Mouse (Mus musculus): Measurements from ENCODE around the gene Tespa1. TPM values are rescaled to one million over a fixed set of nuclear protein-coding genes. Genes with fewer than 3 reads are reported as not detected.
A peak's percentile ranks its signal among the peaks of the same experiment; 100 is the strongest.

The Tespa1 gene
- polyA plus RNA-seq (2012): 1.8 TPM in 2 replicates

DNA sequence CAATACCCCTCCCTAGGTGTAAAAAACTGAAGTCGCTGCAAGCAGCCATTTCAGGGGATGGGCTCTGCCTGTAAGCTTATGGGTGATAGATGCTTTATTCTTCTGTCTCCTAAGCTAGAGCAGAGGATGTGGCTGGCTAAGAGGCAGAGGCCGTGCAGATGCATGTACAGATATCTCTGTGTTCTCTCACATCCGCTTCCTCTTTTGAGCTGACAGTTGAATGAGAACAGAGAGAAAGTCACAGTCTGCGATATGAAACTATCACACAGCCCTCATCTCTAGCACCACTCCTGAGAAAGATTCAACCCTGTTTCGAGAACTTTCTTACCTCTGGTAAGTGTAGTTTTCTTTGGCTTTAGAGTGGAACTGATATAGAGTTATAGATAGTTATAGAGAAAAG lies at the start of gene Tespa1:
Tespa1 (plus strand) TSS at position 234 of the 400 bp plus-strand sequence.
- TF ChIP-seq GATA1 (IDR thresholded peaks at IDR 0.05; ENCODE audit: low read length): peak; percentile 55

DNA sequence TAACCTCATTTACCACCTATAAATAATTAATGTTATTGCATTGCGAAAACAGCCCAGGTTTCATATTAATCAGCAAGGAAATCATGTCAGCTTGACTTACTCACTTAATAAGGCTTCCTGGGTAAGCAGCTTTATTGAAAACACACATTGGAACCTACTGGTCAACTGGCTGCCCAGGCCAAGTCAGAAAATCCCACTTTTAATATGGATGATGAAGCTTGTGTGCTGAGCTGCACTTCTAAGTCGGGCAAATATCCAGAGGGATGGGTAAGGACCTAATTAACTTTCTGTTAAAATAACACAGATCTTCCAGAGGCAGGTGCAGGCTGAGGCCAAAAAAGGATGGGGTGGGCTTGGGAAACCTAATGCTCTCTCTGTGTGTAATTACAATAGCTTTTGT lies 46.9 kb upstream of the Tespa1 start:
- no peak for TF ChIP-seq GATA1 (IDR thresholded peaks at IDR 0.05; ENCODE audit: low read length)

DNA sequence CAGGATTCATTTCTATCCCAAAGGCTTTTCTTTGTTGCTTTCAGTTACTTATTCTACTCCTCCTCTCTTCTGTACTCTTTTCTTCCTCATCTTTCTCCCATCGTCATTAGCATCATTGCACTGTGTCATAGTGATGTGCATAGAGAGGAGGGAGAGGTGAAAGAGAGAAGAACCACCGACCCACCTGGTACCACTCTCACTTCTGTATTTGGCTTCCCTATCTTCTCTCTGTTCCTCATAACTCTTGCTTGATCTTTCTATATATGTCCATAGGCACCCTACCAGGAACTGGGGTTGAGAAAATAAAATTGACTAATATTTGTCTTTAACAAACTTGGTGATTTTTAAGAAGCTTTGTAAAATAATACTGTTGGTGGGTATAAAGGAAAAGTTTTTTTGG lies 46.2 kb upstream of the Tespa1 start:
- no peak for TF ChIP-seq GATA1 (IDR thresholded peaks at IDR 0.05; ENCODE audit: low read length)

DNA sequence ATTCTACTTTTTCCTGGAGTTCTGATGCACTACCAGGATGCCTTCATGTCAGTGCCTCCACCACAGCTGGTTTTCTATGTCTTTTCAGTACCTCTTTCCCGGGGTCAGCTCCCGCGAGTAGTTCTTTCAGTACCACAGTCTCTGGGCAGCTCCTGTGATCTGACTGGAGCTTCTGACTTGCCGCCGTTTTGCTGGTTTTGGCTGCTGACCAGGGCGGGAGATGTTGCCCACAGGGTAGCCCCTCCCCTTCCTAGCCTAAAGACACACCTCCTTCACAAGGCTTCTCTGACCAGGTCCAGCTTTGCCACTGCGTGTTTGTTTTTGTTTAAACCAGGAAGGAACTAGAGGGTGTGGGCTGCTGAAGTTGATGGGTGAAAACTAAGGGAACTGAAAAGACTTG lies 42.6 kb upstream of the Tespa1 start, which contains the start of gene Neurod4:
Neurod4 (minus strand) TSS at position 175 of the 400 bp plus-strand sequence.
- no peak for TF ChIP-seq GATA1 (IDR thresholded peaks at IDR 0.05; ENCODE audit: low read length)

DNA sequence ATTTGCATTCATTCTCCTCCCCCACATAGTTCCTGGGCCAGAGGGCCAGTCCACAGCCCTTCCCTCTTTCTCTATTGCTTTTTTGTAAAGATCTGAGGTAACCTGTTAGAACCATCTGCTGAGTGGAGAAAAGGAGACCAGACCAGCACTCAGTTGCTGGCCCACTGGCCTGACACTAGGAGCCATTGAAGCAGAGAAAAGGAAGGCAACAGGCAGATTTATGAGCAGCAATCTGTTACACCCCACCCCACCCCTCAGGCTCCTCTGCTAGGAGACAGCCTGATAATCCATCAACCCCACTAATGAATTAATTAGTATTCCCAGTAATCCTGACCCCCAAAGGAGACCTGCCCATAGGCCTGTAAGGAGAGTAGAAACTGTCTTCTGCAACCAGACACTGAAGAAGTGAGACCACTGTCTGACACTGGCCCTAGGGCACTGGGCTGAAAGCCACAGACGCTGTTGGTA lies 40.7 kb upstream of the Tespa1 start:
- no peak for TF ChIP-seq GATA1 (IDR thresholded peaks at IDR 0.05; ENCODE audit: low read length)

DNA sequence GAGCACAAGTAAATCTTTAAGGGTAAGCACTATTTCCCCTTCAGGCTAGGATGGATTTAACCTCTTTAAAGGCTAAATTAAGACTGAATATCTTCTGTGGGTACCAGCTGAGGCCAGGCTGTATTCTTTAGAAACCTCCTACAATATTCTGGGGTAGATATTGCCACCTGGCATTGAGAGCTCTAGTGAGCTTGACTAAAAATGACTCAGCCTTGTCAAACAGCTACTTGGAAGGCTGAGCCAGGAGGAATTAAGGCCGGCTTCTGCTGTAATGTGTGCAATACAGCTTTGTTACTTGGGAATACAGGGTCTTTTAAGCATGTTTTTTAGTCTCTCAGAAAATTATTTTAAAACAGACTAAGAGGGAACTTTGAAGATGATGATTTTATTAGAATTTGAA lies 35.5 kb upstream of the Tespa1 start:
- no peak for TF ChIP-seq GATA1 (IDR thresholded peaks at IDR 0.05; ENCODE audit: low read length)

DNA sequence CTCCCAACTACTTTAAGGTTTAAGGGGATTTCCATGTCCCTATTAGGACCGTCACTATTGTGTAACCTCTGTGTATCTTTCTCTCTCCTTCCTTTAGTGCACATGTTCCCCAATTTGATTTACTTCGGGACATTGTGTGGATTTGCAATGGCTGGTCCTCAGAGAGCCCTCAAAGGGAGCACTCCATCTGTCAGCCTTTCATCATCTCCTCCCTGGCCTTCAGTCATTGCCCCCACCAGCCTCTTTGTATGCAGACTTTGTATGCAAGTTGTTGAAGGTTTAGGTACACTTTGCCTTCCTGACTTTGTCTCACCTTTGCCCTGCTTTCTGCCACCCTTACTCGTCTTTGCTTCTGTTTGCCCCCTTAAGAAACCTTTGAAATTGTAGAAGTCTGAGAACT lies 34.7 kb upstream of the Tespa1 start:
- no peak for TF ChIP-seq GATA1 (IDR thresholded peaks at IDR 0.05; ENCODE audit: low read length)

DNA sequence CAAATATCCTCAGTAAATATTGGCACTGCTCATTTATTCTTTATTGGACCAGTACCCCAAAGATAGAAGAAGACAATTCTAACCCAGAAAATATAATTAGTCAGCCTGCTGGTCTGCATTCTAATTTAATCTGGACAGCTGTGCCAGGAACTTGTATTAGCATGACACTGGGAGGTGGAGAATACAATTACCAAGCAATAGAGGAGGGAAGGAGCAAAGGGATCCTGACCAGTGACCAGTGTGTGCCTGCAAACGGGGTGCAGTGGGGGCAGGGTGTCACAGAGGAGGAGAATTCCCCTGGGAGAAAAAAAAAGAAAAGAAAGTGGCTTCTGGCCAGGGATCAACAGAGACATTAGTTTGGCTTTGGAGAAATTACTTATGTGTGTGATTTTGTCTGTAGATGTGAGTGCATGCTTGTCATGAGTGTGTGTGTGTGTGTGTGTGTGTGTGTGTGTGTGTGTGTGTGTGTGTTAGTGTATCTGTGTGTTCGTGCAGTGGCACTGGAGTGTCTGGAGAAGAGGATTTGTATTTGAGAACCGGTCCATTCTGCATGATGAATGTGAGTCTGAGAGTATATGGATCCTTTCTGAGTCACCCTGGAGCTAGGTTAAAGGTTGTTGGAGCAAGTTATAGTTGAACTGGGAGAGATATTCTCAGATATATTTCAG lies 28.8 kb upstream of the Tespa1 start:
- TF ChIP-seq GATA1 (IDR thresholded peaks at IDR 0.05; ENCODE audit: low read length): no peak

DNA sequence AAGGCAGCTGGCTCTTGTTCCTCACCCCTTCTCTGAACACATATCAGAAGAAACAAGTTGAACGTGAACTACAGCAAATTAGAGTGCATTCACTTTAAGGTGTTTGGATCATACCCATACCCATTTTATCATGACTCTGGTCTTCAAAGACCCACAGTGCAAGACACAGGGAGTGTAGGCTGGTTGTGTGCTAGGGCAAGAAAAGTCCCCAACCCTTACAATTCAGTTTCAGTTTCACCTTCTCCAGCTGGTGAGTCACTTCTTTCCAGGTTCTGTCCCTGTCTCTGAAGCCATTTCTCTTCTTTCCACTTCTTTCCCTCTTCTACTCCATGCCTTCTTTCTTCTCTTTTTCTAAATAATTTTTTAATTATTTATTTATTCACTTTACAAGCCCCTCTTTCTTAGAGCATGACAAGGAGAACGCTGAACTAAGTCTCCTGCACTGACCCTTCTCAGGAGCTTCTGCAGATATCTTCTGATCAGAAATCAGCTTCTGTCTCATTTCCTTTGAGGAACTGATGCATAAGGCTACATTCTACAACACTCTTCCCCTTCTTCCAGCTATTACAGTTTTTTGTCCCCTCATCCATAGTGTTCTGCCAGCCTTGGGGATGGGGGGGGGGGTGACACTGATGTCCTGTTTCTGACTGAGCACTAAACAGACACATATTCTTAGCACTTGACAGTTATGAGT lies 11.0 kb upstream of the Tespa1 start:
- no peak for TF ChIP-seq GATA1 (IDR thresholded peaks at IDR 0.05; ENCODE audit: low read length)

DNA sequence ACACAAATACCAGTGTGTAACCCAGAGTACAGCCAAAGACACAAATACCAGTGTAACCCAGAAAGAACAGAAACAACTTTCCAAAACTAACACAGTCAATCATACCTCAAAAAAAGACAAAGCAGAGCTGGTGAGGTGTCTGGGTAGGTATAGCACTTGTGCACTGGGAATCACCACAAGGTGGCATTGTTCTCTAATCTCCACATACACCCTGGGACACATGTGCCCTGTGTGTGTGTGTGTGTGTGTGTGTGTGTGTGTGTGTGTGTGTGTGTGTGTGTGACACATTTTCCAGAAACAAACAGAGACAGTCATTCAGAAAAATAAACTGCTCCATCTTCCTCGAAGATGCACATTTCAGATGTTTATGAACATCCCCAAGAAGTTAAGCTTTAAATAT lies 9.1 kb upstream of the Tespa1 start:
- TF ChIP-seq GATA1 (IDR thresholded peaks at IDR 0.05; ENCODE audit: low read length): no peak

DNA sequence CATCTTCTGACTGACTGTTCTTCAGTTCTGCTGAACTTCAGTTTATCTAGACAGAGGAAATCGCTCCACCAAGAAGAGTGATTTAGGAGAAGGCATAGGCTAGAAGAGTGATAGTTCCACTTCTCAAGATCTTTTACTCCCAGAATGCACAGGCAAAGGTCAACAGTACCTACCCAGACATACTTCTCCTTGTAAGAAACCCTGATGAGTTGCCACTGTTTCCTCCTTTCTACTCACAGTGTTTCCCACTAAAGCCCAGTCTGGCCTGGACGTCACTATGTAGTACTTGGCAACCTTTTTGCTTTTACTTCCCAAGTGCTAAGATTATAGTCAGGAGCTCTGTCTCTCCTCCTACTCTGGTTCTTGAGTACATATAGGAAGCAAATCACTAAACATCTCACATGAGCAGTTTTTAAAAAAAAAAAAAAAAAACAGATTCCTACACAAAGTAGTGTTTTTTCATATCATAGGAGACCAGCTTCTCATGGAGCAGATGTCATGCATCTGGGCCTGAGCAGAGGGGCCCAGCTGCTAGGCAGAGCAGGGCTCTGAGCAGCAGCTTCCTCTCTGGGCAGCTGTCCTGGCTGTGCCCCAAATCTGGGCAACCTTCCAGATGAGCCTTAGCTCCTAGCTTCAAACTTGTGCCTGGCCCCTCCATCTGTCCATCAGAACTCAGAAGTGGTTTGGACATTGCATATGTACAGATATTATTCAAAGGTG lies 8.4 kb upstream of the Tespa1 start:
- no peak for TF ChIP-seq GATA1 (IDR thresholded peaks at IDR 0.05; ENCODE audit: low read length)

DNA sequence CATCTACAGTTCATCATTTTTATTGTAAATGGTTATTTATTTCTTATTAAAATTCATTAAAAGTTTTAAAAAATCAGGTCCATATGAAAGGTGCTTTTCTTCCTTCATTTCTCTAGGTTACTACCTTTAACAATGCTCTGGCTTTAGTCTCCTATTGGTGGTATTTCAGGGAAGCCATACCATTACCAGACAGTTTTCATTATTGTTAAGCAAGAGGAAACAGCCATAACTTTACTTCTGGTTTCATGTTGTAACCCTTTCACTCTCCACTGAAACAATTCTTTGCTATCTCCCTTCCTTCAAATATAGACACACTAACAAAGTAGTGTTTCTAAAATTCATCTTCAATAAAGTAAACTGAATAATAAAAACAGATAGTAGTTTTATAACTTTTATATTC lies 6.8 kb upstream of the Tespa1 start:
- TF ChIP-seq GATA1 (IDR thresholded peaks at IDR 0.05; ENCODE audit: low read length): no peak

DNA sequence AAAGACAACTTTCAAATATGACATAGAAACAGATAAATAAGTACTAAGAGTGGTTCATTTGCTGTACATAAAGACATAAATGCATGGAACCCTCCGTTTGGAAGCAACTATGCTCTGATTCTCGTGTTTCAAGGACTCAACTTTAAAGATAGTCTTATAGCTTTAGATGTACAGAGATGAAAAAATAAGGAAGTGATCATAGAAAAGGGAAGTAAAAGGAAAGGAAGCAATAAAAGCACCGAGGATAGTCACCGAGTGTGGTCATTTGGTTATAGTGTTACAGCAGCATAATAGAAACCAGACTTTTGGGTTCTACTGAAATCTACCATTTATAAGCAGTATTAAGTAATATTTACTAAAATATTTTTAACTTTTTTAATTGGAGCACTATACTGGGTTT lies 4.0 kb upstream of the Tespa1 start:
- TF ChIP-seq GATA1 (IDR thresholded peaks at IDR 0.05; ENCODE audit: low read length): no peak

DNA sequence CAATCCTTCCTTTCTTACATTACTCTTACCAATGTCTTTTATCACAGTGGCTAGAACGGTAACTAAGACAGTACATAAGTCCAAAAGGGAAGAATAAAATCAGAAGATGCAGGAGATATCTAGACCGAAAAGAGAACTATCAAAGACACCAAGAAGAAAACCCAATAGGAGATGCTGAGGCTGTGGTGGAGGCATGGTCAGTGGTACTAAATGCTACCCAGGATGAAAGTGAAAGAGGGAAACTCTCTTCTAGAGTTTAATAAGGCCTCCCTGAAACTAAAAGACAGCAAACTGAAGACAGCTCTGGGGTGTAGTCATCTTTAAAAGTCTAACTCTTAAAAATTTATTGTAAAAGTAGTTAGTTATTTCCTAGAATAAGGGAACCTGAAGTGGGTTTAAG lies 2.0 kb upstream of the Tespa1 start:
- no peak for TF ChIP-seq GATA1 (IDR thresholded peaks at IDR 0.05; ENCODE audit: low read length)

DNA sequence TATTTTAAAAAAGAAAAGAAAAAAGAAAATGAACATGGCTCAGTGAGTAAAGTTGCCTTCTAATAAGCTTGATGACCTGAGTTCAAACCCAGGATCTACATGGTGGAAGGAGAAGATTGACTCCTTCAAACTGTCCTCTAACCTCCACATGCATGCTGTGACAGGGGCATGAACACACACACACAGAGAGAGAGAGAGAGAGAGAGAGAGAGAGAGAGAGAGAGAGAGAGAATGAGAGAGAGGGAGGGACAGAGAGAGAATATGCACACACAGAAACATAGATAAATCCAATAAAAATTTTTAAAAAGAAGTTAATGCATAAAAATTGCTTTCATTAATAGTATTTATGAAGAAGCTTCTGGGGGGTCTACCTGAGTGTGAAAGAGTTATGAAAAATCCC lies 608 bp upstream of the Tespa1 start:
- no peak for TF ChIP-seq GATA1 (IDR thresholded peaks at IDR 0.05; ENCODE audit: low read length)

DNA sequence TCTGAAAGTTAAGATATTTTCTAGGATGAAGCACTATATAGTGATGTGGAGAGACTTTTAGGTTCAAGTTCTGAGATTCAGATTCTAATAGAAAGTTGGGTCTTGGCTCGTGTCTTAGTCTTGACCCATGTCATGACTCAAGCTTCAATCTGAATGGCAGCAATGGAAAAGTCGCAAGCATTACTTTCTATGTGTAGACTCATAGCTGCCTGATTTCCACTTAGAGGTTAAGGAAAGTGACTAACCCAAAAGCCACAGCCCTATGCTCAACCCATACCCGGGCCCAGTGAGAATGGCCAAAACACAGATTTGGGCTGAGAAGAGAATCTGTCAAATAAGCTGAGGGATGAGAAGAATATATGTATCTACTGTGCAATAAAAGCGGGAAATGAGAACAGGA lies 1.6 kb downstream of the Tespa1 start:
- no peak for TF ChIP-seq GATA1 (IDR thresholded peaks at IDR 0.05; ENCODE audit: low read length)

Data from G1E-ER4 (cell line).